Mouse (Mus musculus): ENCODE measurements around the gene Vmn1r202. TPM values are rescaled to one million over a fixed set of nuclear protein-coding genes. Genes with fewer than 3 reads are reported as not detected.

The Vmn1r202 gene
- not detected in 2 replicates for polyA plus RNA-seq (2015; fragmentation: Nextera tagmentation; extraction: Ambion mirVana)

GRCm38 (mm10) chr13:22505281-22505680, at the start of gene Vmn1r202:
TSS of gene Vmn1r202 (minus strand) at chr13:22505381.

GRCm38 (mm10) chr13:22552898-22553297, 47.7 kb upstream of the Vmn1r202 start, which contains the start of gene Vmn1r204:
TSS of gene Vmn1r204 (plus strand) at chr13:22553198.

GRCm38 (mm10) chr13:22517814-22518213, 12.6 kb upstream of the Vmn1r202 start, which contains the start of gene Vmn1r203:
TSS of gene Vmn1r203 (plus strand) at chr13:22518114.

GRCm38 (mm10) chr13:22471623-22472022, 33.6 kb downstream of the Vmn1r202 start, which contains the start of gene Vmn1r201:
TSS of gene Vmn1r201 (plus strand) at chr13:22471923.

Other genes starting within 250 kb of the Vmn1r202 start
- gene Vmn1r195, start 234.9 kb downstream of the Vmn1r202 start, polyA plus RNA-seq (2015; fragmentation: Nextera tagmentation; extraction: Ambion mirVana) = not detected in 2 replicates
- gene Vmn1r196, start 215.5 kb downstream of the Vmn1r202 start, polyA plus RNA-seq (2015; fragmentation: Nextera tagmentation; extraction: Ambion mirVana) = not detected in 2 replicates
- gene Vmn1r197, start 180.8 kb downstream of the Vmn1r202 start, polyA plus RNA-seq (2015; fragmentation: Nextera tagmentation; extraction: Ambion mirVana) = not detected in 2 replicates
- not detected in 2 replicates for gene Vmn1r198, start 155.0 kb downstream of the Vmn1r202 start, polyA plus RNA-seq (2015; fragmentation: Nextera tagmentation; extraction: Ambion mirVana)
- gene Vmn1r199, start 125.6 kb downstream of the Vmn1r202 start, polyA plus RNA-seq (2015; fragmentation: Nextera tagmentation; extraction: Ambion mirVana) = not detected in 2 replicates
- not detected in 2 replicates for gene Vmn1r200, start 115.0 kb downstream of the Vmn1r202 start, polyA plus RNA-seq (2015; fragmentation: Nextera tagmentation; extraction: Ambion mirVana)
- gene Vmn1r201, start 33.5 kb downstream of the Vmn1r202 start, polyA plus RNA-seq (2015; fragmentation: Nextera tagmentation; extraction: Ambion mirVana) = not detected in 2 replicates
- not detected in 2 replicates for gene Vmn1r203, start 12.7 kb upstream of the Vmn1r202 start, polyA plus RNA-seq (2015; fragmentation: Nextera tagmentation; extraction: Ambion mirVana)
- not detected in 2 replicates for gene Vmn1r204, start 47.8 kb upstream of the Vmn1r202 start, polyA plus RNA-seq (2015; fragmentation: Nextera tagmentation; extraction: Ambion mirVana)
- gene Vmn1r205, start 87.6 kb upstream of the Vmn1r202 start, polyA plus RNA-seq (2015; fragmentation: Nextera tagmentation; extraction: Ambion mirVana) = not detected in 2 replicates
- gene Vmn1r206, start 118.9 kb upstream of the Vmn1r202 start, polyA plus RNA-seq (2015; fragmentation: Nextera tagmentation; extraction: Ambion mirVana) = not detected in 2 replicates
- not detected in 2 replicates for gene Vmn1r207-ps, start 224.2 kb upstream of the Vmn1r202 start, polyA plus RNA-seq (2015; fragmentation: Nextera tagmentation; extraction: Ambion mirVana)